In the genomic region with DNA sequence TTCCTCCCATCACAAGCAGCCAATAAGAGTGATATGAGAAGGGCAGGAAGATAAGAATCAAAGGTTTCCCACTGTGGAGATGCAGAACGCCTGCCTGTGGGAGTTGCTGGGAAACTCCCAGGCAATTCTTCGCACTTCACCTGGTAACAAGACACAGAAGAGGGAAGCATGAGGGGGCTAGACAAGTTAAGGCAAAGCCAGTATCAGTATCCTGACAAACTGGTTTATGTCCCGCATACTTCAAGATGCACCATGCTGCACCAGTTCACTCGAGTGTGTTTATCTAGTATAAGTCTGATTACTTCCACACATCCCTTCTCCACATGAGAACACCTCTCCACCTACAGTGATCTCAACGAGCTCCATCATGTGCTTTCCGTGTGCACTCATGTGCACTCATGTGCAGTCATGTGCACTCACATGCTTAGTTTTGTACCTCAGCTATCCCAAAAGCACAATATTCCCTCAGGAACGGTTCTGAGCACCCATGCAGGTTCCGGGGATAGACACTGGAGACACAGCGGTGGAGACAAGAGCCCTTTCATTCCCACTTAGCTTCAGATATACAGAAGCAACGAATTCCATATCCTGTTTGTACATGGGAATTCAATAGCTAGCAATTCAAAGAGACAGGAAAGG, we compare ENCODE assay signal across 23 mouse cellular contexts.
DNase-seq lines count a peak whose midpoint lies in the region; ATAC-seq and TF ChIP-seq lines count a peak whose summit lies in the region.
"Had no signal": no experiment of that assay in that cellular context is flagged by ENCODE, and none has a peak within 500 bp of the region (broad histone marks: within the 10 kb centered on the region; RNA-seq: fewer than 3 reads in every experiment).

No protein-coding gene starts in this region.

- no peaks in the 10 kb centered on the region for H3K9me3 ChIP-seq in intestine, embryonic 16.5 days (ENCODE audit: control insufficient read depth, low read length)
- H3K9me3 ChIP-seq in intestine, postnatal 0 days (ENCODE audit: control insufficient read depth): no peaks in the 10 kb centered on the region
- H3K9me3 ChIP-seq in kidney, embryonic 15.5 days (replicated peaks): no peaks in the 10 kb centered on the region
- no peaks in the 10 kb centered on the region for H3K9me3 ChIP-seq in liver, postnatal 0 days (ENCODE audit: low read length)
- H3K9me3 ChIP-seq in stomach, postnatal 0 days (ENCODE audit: control insufficient read depth, low read length): no peaks in the 10 kb centered on the region
- H3K9me3 ChIP-seq: embryonic facial prominence, embryonic 15.5 days; forebrain, embryonic 15.5 days; heart, embryonic 15.5 days; hindbrain, embryonic 13.5 days had no signal

- peaks cover 13% of the 10 kb centered on the region for H3K4me1 ChIP-seq in intestine, embryonic 16.5 days (ENCODE audit: control insufficient read depth, insufficient read depth, low read length)
- 0 out of 2 replicates have a peak, but pooled peaks cover 3% of the 10 kb centered on the region for H3K4me1 ChIP-seq in intestine, postnatal 0 days (replicated peaks; ENCODE audit: control insufficient read depth, insufficient read depth, low read length)
- H3K4me1 ChIP-seq in kidney, embryonic 15.5 days: peaks cover 16% of the 10 kb centered on the region; the same call in 1 of the 2 replicates
- peaks cover 18% of the 10 kb centered on the region for H3K4me1 ChIP-seq in liver, adult 2 months (ENCODE audit: control insufficient read depth, insufficient read depth, low read length)
- H3K4me1 ChIP-seq in liver, postnatal 0 days (ENCODE audit: insufficient read depth): 0 out of 2 replicates have a peak, but pooled peaks cover 3% of the 10 kb centered on the region
- H3K4me1 ChIP-seq in stomach, postnatal 0 days (replicated peaks; ENCODE audit: control insufficient read depth, insufficient read depth): no peaks in the 10 kb centered on the region; the same call in 1 of the 2 replicates
- H3K4me1 ChIP-seq: embryonic facial prominence, embryonic 15.5 days; forebrain, embryonic 15.5 days; hindbrain, embryonic 13.5 days had no signal

- H3K79me2 ChIP-seq in liver, adult 2 months (ENCODE audit: control insufficient read depth, insufficient read depth, low read length): peaks cover 56% of the 10 kb centered on the region

- no peak for TF ChIP-seq EP300 in liver, postnatal 0 days (IDR thresholded peaks at IDR 0.05; ENCODE audit: low read depth)
- TF ChIP-seq EP300 in stomach, postnatal 0 days (optimal IDR thresholded peaks at IDR 0.05): no peak

- DNase-seq in kidney, postnatal 4 days: no peak
- DNase-seq in liver, adult 2 months (ENCODE audit: extremely low read depth, low read depth, low spot score): no peak
- no peak for DNase-seq in liver, postnatal 0 days
- peak; percentile 6 for DNase-seq in stomach, postnatal 0 days (ENCODE audit: low spot score)
- DNase-seq: adrenal gland, postnatal 14 days; cerebellum, adult 11-12 months; cerebellum, adult 9-10 months; cerebellum, postnatal 25 days; gastrocnemius, postnatal 36 days; heart, adult 18-20 months; heart, postnatal 14 days had no signal

- H3K36me3 ChIP-seq in intestine, embryonic 16.5 days (ENCODE audit: control insufficient read depth, insufficient read depth, low read length): no peaks in the 10 kb centered on the region
- H3K36me3 ChIP-seq in intestine, postnatal 0 days (ENCODE audit: control insufficient read depth, insufficient read depth): peaks cover 4% of the 10 kb centered on the region; the same call in 1 of the 2 replicates
- no peaks in the 10 kb centered on the region for H3K36me3 ChIP-seq in kidney, embryonic 15.5 days
- H3K36me3 ChIP-seq in liver, adult 2 months (ENCODE audit: control insufficient read depth, insufficient read depth, low read length): peaks cover 3% of the 10 kb centered on the region; the same call in 1 of the 2 replicates
- H3K36me3 ChIP-seq in liver, postnatal 0 days (replicated peaks; ENCODE audit: insufficient read depth, low read length): no peaks in the 10 kb centered on the region; the same call in 1 of the 2 replicates
- H3K36me3 ChIP-seq in stomach, postnatal 0 days (ENCODE audit: control insufficient read depth, insufficient read depth, low read length): no peaks in the 10 kb centered on the region
- H3K36me3 ChIP-seq: embryonic facial prominence, embryonic 15.5 days; forebrain, embryonic 15.5 days; heart, embryonic 15.5 days; hindbrain, embryonic 13.5 days had no signal

- no peak overlapping the region for H3K27ac ChIP-seq in intestine, embryonic 16.5 days (ENCODE audit: low read length)
- H3K27ac ChIP-seq in intestine, postnatal 0 days (ENCODE audit: low read depth, low read length): no peak overlapping the region
- no peak overlapping the region for H3K27ac ChIP-seq in kidney, embryonic 15.5 days
- H3K27ac ChIP-seq in liver, adult 2 months (replicated peaks; ENCODE audit: insufficient read depth, low read depth, low read length): peak overlapping the region; percentile 51; the same call in 1 of the 2 replicates
- no peak overlapping the region for H3K27ac ChIP-seq in liver, postnatal 0 days (ENCODE audit: low read depth)
- H3K27ac ChIP-seq in stomach, postnatal 0 days (replicated peaks): no peak overlapping the region
- H3K27ac ChIP-seq: embryonic facial prominence, embryonic 15.5 days; forebrain, embryonic 15.5 days; heart, embryonic 15.5 days; hindbrain, embryonic 13.5 days had no signal

- TF ChIP-seq POLR2A in liver, adult 2 months (IDR thresholded peaks at IDR 0.05; ENCODE audit: extremely low read depth, insufficient read depth, low read length): no peak

- 0 out of 2 replicates have a peak overlapping the region, but pooled peaks have one; percentile 6 for H3K9ac ChIP-seq in intestine, embryonic 16.5 days (ENCODE audit: low read depth, low read length)
- H3K9ac ChIP-seq in intestine, postnatal 0 days (ENCODE audit: low read depth, low read length): no peak overlapping the region
- H3K9ac ChIP-seq in kidney, embryonic 15.5 days: no peak overlapping the region
- no peak overlapping the region for H3K9ac ChIP-seq in liver, adult 2 months (ENCODE audit: low read depth, low read length)
- no peak overlapping the region for H3K9ac ChIP-seq in liver, postnatal 0 days (replicated peaks)
- no peak overlapping the region for H3K9ac ChIP-seq in stomach, postnatal 0 days (ENCODE audit: low read length)
- H3K9ac ChIP-seq: embryonic facial prominence, embryonic 15.5 days; forebrain, embryonic 15.5 days; heart, embryonic 15.5 days; hindbrain, embryonic 13.5 days had no signal

- H3K4me2 ChIP-seq in intestine, embryonic 16.5 days (ENCODE audit: low read depth, low read length): no peak overlapping the region
- H3K4me2 ChIP-seq in intestine, postnatal 0 days (replicated peaks; ENCODE audit: low read depth): no peak overlapping the region
- no peak overlapping the region for H3K4me2 ChIP-seq in kidney, embryonic 15.5 days
- H3K4me2 ChIP-seq in liver, postnatal 0 days (ENCODE audit: low read depth, low read length): no peak overlapping the region
- no peak overlapping the region for H3K4me2 ChIP-seq in stomach, postnatal 0 days (replicated peaks; ENCODE audit: low read depth)
- H3K4me2 ChIP-seq: embryonic facial prominence, embryonic 15.5 days; forebrain, embryonic 15.5 days; heart, embryonic 11.5 days; heart, embryonic 15.5 days; hindbrain, embryonic 13.5 days had no signal

- no peaks in the 10 kb centered on the region for H3K27me3 ChIP-seq in intestine, embryonic 16.5 days (replicated peaks; ENCODE audit: control insufficient read depth, insufficient read depth, low read length)
- H3K27me3 ChIP-seq in intestine, postnatal 0 days (replicated peaks; ENCODE audit: control insufficient read depth, insufficient read depth, low read length): no peaks in the 10 kb centered on the region
- H3K27me3 ChIP-seq in kidney, embryonic 15.5 days: no peaks in the 10 kb centered on the region
- H3K27me3 ChIP-seq in liver, adult 2 months (ENCODE audit: control insufficient read depth, insufficient read depth, low read length): no peaks in the 10 kb centered on the region
- H3K27me3 ChIP-seq in liver, postnatal 0 days (ENCODE audit: insufficient read depth, low read length): no peaks in the 10 kb centered on the region
- H3K27me3 ChIP-seq in stomach, postnatal 0 days (ENCODE audit: control insufficient read depth, insufficient read depth, low read length): no peaks in the 10 kb centered on the region
- H3K27me3 ChIP-seq: CH12.LX; embryonic facial prominence, embryonic 15.5 days; forebrain, embryonic 15.5 days; heart, embryonic 15.5 days; hindbrain, embryonic 13.5 days; Patski had no signal

- no peak overlapping the region for H3K4me3 ChIP-seq in intestine, embryonic 16.5 days (ENCODE audit: low read length)
- H3K4me3 ChIP-seq in intestine, postnatal 0 days (ENCODE audit: low read depth, low read length): no peak overlapping the region
- H3K4me3 ChIP-seq in kidney, embryonic 15.5 days (replicated peaks): no peak overlapping the region
- no peak overlapping the region for H3K4me3 ChIP-seq in liver, adult 2 months (ENCODE audit: insufficient read depth, low read depth, low read length)
- H3K4me3 ChIP-seq in liver, postnatal 0 days (ENCODE audit: low read depth, low read length): no peak overlapping the region
- no peak overlapping the region for H3K4me3 ChIP-seq in stomach, postnatal 0 days (ENCODE audit: low read depth, low read length)
- H3K4me3 ChIP-seq: embryonic facial prominence, embryonic 15.5 days; erythroblast, embryonic 14.5 days; forebrain, embryonic 15.5 days; heart, embryonic 15.5 days; hindbrain, embryonic 13.5 days had no signal

- no peak for TF ChIP-seq CTCF in intestine, postnatal 0 days (IDR thresholded peaks at IDR 0.05; ENCODE audit: low read depth)
- no peak for TF ChIP-seq CTCF in liver, adult 2 months (IDR thresholded peaks at IDR 0.05; ENCODE audit: low read depth, low read length)
- TF ChIP-seq CTCF in liver, postnatal 0 days (IDR thresholded peaks at IDR 0.05; ENCODE audit: low read depth): no peak
- no peak for TF ChIP-seq CTCF in stomach, postnatal 0 days (IDR thresholded peaks at IDR 0.05; ENCODE audit: low read depth)

- 72% methylated on average over 10 of the region's 10 CpGs for WGBS in intestine, embryonic 16.5 days
- WGBS in intestine, postnatal 0 days: 65% methylated on average over 10 of the region's 10 CpGs
- 45% methylated on average over 10 of the region's 10 CpGs for WGBS in kidney, embryonic 15.5 days
- 82% methylated on average over 10 of the region's 10 CpGs for WGBS in liver, adult 2 months
- 73% methylated on average over 10 of the region's 10 CpGs for WGBS in liver, postnatal 0 days (ENCODE audit: insufficient replicate concordance)
- WGBS in stomach, postnatal 0 days: 65% methylated on average over 10 of the region's 10 CpGs

- ATAC-seq in intestine, embryonic 16.5 days: no peak
- ATAC-seq in intestine, postnatal 0 days: no peak
- ATAC-seq in kidney, embryonic 15.5 days (replicated peaks; ENCODE audit: low FRiP score): peak; percentile 24; the same call in 1 of the 2 replicates
- no peak for ATAC-seq in liver, postnatal 0 days
- no peak for ATAC-seq in stomach, postnatal 0 days (ENCODE audit: low FRiP score, low TSS enrichment)
- ATAC-seq: activated CD4-positive, CD25-positive, alpha-beta regulatory T cell, adult 4 months; forebrain, embryonic 15.5 days; Patski had no signal
